Mouse (Mus musculus): Measurements from ENCODE around the gene Psmc6. TPM values are rescaled to one million over a fixed set of nuclear protein-coding genes. Genes with fewer than 3 reads are reported as not detected.

Gene Psmc6
- polyA plus RNA-seq, 1 experiment from 2014 or later, result 221 TPM

DNA sequence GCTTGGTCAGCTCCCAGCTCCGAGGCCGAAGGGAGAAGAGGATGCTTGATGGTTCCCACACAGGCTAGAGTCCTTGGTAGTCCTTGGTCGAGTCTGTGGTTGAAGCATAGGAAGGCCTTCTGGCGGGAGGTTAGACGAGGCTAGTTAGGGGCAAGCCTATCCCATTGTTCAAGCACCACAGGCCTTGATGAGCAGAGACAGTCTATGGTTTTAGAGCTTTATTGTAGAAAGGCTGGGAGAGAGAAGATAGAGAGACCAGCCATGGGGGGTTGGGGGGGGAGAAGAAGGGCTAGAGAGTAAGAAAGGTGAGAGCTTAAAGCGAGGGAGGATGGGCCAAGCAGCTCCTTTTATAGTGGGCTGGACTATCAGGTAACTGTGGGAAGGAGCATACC, 35.6 kb downstream of the Psmc6 start:
- Histone ChIP-seq H3K4me3 (replicated peaks) (no peak overlapping the region), H3K4me1 (peaks cover 5% of the 10 kb centered on the region; the same call in 1 of the 2 replicates), H3K9ac (no peak overlapping the region), H3K9me3 (0 out of 2 replicates have a peak, but pooled peaks cover 3% of the 10 kb centered on the region), H3K27ac (no peak overlapping the region), H3K36me3 (replicated peaks) (peaks cover 10% of the 10 kb centered on the region), H3K4me2 (no peak overlapping the region), H3K27me3 (no peaks in the 10 kb centered on the region)
- 87% methylated on average over 6 of the region's 6 CpGs for WGBS
- ATAC-seq (ENCODE audit: low FRiP score), result no peak

DNA sequence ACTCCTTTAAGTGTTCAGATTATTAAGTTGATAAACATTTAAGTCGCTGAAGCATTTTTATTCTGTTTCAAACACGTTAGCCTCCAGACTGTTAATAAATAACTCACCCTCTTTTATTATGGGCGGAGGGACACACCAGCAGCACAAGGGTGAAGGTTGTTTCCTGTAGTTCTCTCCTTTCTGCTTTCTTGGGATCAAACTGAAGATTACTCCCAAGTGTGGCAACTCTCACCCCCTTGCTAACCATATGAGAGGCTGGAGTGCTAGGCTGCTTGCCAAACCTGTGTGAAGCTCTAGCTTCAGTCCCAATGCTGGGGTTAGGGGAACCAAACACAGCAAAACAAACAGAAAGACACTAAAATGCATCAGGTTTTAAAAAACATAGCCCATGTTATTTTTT, 49.2 kb downstream of the Psmc6 start:
- Histone ChIP-seq H3K9ac (no peak overlapping the region), H3K4me1 (no peaks in the 10 kb centered on the region), H3K27ac (no peak overlapping the region), H3K4me2 (no peak overlapping the region), H3K9me3 (no peaks in the 10 kb centered on the region), H3K27me3 (no peaks in the 10 kb centered on the region), H3K4me3 (replicated peaks) (no peak overlapping the region), H3K36me3 (replicated peaks) (peaks cover 20% of the 10 kb centered on the region)
- ATAC-seq (ENCODE audit: low FRiP score), result no peak
- 94% methylated on average over 3 of the region's 3 CpGs for WGBS

DNA sequence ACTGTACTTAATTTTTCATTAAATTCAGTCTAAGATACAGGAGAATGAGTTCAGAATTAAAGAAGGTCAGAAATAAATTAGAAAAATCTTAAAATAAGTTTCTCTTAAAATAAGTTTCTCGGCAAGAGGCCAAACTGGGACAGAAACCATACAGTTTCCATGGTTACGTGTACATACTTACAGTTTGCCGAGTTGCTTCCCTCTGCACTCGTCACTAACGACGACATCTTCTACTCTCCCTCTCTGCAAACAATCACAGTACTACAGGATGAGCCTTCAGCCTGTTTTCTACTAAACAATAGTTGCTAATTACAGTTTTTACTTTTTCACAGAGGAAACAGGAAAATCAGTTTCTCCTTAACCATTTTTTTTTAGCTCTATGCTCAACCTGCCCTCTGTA, 51.2 kb downstream of the Psmc6 start:
- H3K9me3 ChIP-seq, result no peaks in the 10 kb centered on the region
- no peaks in the 10 kb centered on the region for H3K4me1 ChIP-seq
- H3K4me3 ChIP-seq (replicated peaks), result no peak overlapping the region
- peaks cover 20% of the 10 kb centered on the region for H3K36me3 ChIP-seq (replicated peaks)
- H3K4me2 ChIP-seq, result no peak overlapping the region
- no peak overlapping the region for H3K27ac ChIP-seq
- 83% methylated on average over 6 of the region's 6 CpGs for WGBS
- H3K9ac ChIP-seq, result no peak overlapping the region
- no peaks in the 10 kb centered on the region for H3K27me3 ChIP-seq
- ATAC-seq (ENCODE audit: low FRiP score), result no peak

DNA sequence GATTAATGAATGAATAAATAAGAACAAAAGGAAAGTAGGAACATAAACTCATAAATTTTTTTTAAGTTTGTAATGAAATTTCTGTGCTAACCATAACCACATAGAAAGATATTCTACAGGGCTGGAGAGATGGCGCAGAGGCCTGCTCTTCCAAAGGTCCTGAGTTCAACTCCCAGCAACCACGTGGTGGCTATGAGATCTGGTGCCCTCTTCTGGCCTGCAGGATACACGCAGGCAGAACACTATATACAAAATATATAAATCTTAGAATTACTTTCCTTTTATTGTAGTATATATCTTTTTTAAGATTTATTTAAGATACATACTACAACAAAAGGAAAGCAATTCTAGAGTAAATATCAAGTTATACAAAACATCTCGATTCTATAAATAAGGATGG, 53.3 kb downstream of the Psmc6 start:
- H3K4me2 ChIP-seq, result no peak overlapping the region
- peaks cover 8% of the 10 kb centered on the region for H3K4me1 ChIP-seq
- H3K9me3 ChIP-seq, result no peaks in the 10 kb centered on the region
- no peak overlapping the region for H3K27ac ChIP-seq
- no peaks in the 10 kb centered on the region for H3K27me3 ChIP-seq
- WGBS, result 83% methylated on average over 4 of the region's 4 CpGs
- peaks cover 20% of the 10 kb centered on the region for H3K36me3 ChIP-seq (replicated peaks)
- H3K4me3 ChIP-seq (replicated peaks), result no peak overlapping the region
- no peak for ATAC-seq (ENCODE audit: low FRiP score)
- H3K9ac ChIP-seq, result no peak overlapping the region

- Histone ChIP-seq H3K4me3 (replicated peaks) (no peak overlapping the region), H3K27me3 (no peaks in the 10 kb centered on the region), H3K36me3 (replicated peaks) (peaks cover 2% of the 10 kb centered on the region; the same call in 1 of the 2 replicates), H3K27ac (no peak overlapping the region), H3K9me3 (no peaks in the 10 kb centered on the region), H3K4me2 (no peak overlapping the region), H3K4me1 (peaks cover 14% of the 10 kb centered on the region), H3K9ac (no peak overlapping the region)
- WGBS, result 98% methylated on average over 2 of the region's 2 CpGs
- no peak for ATAC-seq (ENCODE audit: low FRiP score)
These were observed 56.0 kb downstream of the Psmc6 start for GRCm38 (mm10) chr14:45385596-45385995.

DNA sequence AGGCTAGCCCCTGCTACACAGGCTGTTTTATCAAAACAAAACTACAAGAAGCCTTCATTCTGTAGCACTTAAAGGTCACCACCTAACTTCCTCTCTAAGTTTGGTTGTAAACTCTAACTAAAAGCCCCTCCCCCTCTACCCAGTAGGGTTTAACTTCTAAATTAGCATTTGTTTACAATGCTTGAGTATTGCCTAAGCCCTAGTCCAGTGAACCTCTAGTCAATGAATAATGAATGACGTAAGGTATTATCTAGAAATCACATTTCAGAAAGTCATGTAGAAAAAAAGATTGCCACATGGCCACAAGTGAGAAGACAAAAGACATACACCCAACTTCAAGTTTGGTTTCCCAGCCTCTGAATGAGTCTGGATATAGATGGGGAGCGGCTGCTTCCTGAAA, 57.9 kb downstream of the Psmc6 start:
- Histone ChIP-seq H3K4me1 (peaks cover 14% of the 10 kb centered on the region), H3K36me3 (replicated peaks) (peaks cover 2% of the 10 kb centered on the region; the same call in 1 of the 2 replicates), H3K27ac (no peak overlapping the region), H3K4me2 (peak overlapping the region; percentile 81), H3K4me3 (replicated peaks) (peak overlapping the region; percentile 85), H3K9me3 (no peaks in the 10 kb centered on the region), H3K9ac (no peak overlapping the region; the same call in 1 of the 2 replicates), H3K27me3 (no peaks in the 10 kb centered on the region)
- no peak for ATAC-seq (ENCODE audit: low FRiP score)
- 20% methylated on average over 2 of the region's 2 CpGs for WGBS

DNA sequence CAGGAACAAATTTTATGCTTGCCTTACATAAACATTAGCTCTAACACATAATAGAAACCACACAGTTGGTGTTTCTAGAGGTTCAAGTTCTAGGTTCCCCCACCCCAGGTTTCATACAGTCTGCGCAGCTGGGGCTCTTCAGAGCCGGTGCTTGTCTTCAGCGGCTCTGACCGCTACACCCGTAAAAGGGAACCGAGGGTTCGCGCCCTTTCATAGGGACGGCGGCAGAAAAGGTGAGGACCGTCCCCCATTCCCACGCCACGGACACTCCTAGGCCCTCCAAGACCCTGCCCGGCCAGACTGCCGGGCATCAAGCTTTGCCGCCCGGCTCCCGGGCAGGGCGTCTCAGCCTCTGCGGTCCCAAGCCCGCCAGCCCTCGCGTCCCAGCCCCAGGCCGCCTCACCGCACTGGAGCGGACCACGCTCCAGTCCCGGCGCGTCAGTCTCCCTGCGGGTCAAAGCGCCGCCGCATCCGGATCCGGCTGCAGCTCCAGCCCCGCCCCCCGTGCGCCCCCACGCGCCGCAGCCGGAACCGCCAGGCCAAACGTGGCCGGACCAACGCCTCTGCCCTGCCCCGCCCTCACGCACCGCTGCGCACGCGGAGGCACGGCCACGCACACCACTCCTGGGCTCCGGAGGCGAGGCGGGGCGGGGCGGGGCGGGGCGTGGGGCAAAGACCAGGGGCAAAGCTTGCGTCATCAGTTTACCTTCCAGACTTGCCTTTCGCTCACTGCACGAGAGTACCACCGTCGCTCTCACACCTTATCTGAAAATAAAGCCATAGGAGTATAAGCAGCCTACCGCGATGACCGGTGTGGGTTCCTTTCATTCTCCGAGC, 59.0 kb downstream of the Psmc6 start:
- H3K36me3 ChIP-seq (replicated peaks), result no peaks in the 10 kb centered on the region
- ATAC-seq (ENCODE audit: low FRiP score), result peak; percentile 95
- H3K4me1 ChIP-seq, result peaks cover 14% of the 10 kb centered on the region
- no peaks in the 10 kb centered on the region for H3K9me3 ChIP-seq
- peak overlapping the region; percentile 85 for H3K4me3 ChIP-seq (replicated peaks)
- peak overlapping the region; percentile 81 for H3K4me2 ChIP-seq
- H3K27ac ChIP-seq, result peak overlapping the region; percentile 63; the same call in 1 of the 2 replicates
- no peaks in the 10 kb centered on the region for H3K27me3 ChIP-seq
- H3K9ac ChIP-seq, result peak overlapping the region; percentile 81
- WGBS, result under 1% methylated on average over 55 of the region's 71 CpGs

DNA sequence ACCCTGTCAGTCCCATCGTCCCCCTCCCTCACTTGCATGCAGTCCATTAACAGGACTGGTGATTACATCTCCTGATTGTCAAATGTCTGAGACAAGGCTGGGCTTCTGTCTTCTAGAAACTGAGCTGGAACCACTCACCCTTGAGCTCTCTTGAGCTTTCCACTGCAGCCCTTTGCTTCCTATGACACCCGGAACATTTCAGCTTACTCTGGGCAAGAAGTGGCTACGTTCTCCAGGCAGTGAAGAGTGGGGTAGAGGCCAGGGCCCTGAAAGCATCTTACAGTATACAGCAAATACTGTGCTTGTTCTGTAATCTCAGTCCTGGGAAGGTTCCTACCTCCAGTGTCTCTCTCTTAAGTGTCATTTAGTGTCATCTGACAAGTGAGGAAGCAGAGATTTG, 59.6 kb downstream of the Psmc6 start:
- H3K27ac ChIP-seq, result peak overlapping the region; percentile 63; the same call in 1 of the 2 replicates
- 39% methylated on average over 3 of the region's 3 CpGs for WGBS
- peak overlapping the region; percentile 81 for H3K9ac ChIP-seq

More for the DNA sequence above, 59.6 kb downstream of the Psmc6 start:
- Histone ChIP-seq H3K4me1 (peaks cover 14% of the 10 kb centered on the region), H3K4me2 (peak overlapping the region; percentile 81), H3K4me3 (replicated peaks) (peak overlapping the region; percentile 85), H3K9me3 (no peaks in the 10 kb centered on the region), H3K36me3 (replicated peaks) (no peaks in the 10 kb centered on the region), H3K27me3 (no peaks in the 10 kb centered on the region)
- ATAC-seq (ENCODE audit: low FRiP score), result peak; percentile 55; the same call in 1 of the 2 replicates

Other genes with a start within 250 kb of the Psmc6 start
- gene Gpr137c, start 110.1 kb upstream of the Psmc6 start, polyA plus RNA-seq (2016; fragmentation: Nextera tagmentation; extraction: Ambion mirVana), result 12.5 and 14.1 TPM in 2 replicates
- gene Txndc16, start 109.5 kb upstream of the Psmc6 start, polyA plus RNA-seq (2016; fragmentation: Nextera tagmentation; extraction: Ambion mirVana), result 23.0 and 27.4 TPM in 2 replicates
- gene Ero1l, start 11.0 kb upstream of the Psmc6 start, polyA plus RNA-seq (2016; fragmentation: Nextera tagmentation; extraction: Ambion mirVana), result 36.7 and 37.8 TPM in 2 replicates
- 42.2 and 45.8 TPM in 2 replicates for gene Styx, start 21.3 kb downstream of the Psmc6 start, polyA plus RNA-seq (2016; fragmentation: Nextera tagmentation; extraction: Ambion mirVana)
- gene Gnpnat1, start 75.1 kb downstream of the Psmc6 start, polyA plus RNA-seq (2016; fragmentation: Nextera tagmentation; extraction: Ambion mirVana), result 25.2 and 28.5 TPM in 2 replicates
- gene Fermt2, start 200.3 kb downstream of the Psmc6 start, polyA plus RNA-seq (2016; fragmentation: Nextera tagmentation; extraction: Ambion mirVana), result 65.9 and 71.1 TPM in 2 replicates